Mouse (Mus musculus): ENCODE results near the gene Gm7358. TPM values are rescaled to one million over a fixed set of nuclear protein-coding genes. Genes with fewer than 3 reads are reported as not detected.
"Not testable (repeated sequence)": the region's sequence is repeated elsewhere in the genome, so short reads cannot be mapped to it uniquely, and the experiment has no call there.

The Gm7358 gene
- polyA plus RNA-seq (2015; fragmentation: Nextera tagmentation; extraction: Ambion mirVana): not detected in 2 replicates

DNA sequence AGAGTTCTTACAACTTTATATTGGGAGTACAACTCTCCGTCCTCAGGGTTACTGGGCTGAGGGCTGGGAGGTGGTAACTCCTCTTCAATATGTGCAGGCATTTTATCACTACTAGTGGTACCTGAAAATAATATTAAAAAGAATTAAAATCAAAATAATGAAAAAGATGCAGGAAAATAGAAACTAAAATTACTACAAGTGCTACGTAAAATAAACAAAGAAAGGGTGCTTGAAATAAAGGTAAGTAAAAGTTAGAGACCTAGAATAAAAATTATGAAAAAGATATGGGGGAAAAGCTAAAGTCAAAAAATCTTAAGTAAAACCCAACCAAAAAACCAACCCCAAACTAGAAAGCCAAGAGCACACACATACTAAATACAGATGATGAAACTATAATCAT is at the start of gene Gm7358:
TSS of gene Gm7358 (minus strand) at position 101 of the 400 bp plus-strand sequence.
- H3K4me1 ChIP-seq (replicated peaks; ENCODE audit: control insufficient read depth, insufficient read depth, low read length); H3K4me2 ChIP-seq (ENCODE audit: low read length); H3K9me3 ChIP-seq (ENCODE audit: control insufficient read depth, low read length); H3K36me3 ChIP-seq (ENCODE audit: control insufficient read depth, insufficient read depth); H3K27me3 ChIP-seq (replicated peaks; ENCODE audit: control insufficient read depth, insufficient read depth, low read length); H3K4me3 ChIP-seq (replicated peaks; ENCODE audit: low read length); H3K27ac ChIP-seq (ENCODE audit: low read length); ATAC-seq; H3K9ac ChIP-seq (replicated peaks; ENCODE audit: low read depth, low read length): not testable (repeated sequence)
- no CpG with 5 or more reads among the region's 2 CpGs for WGBS

- not testable (repeated sequence) for ATAC-seq; H3K27me3 ChIP-seq (replicated peaks; ENCODE audit: control insufficient read depth, insufficient read depth, low read length); H3K4me3 ChIP-seq (replicated peaks; ENCODE audit: low read length); H3K9ac ChIP-seq (replicated peaks; ENCODE audit: low read depth, low read length); H3K4me1 ChIP-seq (replicated peaks; ENCODE audit: control insufficient read depth, insufficient read depth, low read length); H3K4me2 ChIP-seq (ENCODE audit: low read length); H3K9me3 ChIP-seq (ENCODE audit: control insufficient read depth, low read length); H3K27ac ChIP-seq (ENCODE audit: low read length); H3K36me3 ChIP-seq (ENCODE audit: control insufficient read depth, insufficient read depth)
- WGBS: 18% methylated on average over 3 of the region's 3 CpGs
These were observed 43.7 kb upstream of the Gm7358 start for GRCm38 (mm10) chr17:14103018-14103417.

GRCm38 (mm10) chr17:14101446-14101980 is 42.2 kb upstream of the Gm7358 start:
- not testable (repeated sequence) for H3K4me3 ChIP-seq (replicated peaks; ENCODE audit: low read length); H3K27ac ChIP-seq (ENCODE audit: low read length); H3K4me1 ChIP-seq (replicated peaks; ENCODE audit: control insufficient read depth, insufficient read depth, low read length); H3K36me3 ChIP-seq (ENCODE audit: control insufficient read depth, insufficient read depth); H3K9ac ChIP-seq (replicated peaks; ENCODE audit: low read depth, low read length); H3K9me3 ChIP-seq (ENCODE audit: control insufficient read depth, low read length); H3K27me3 ChIP-seq (replicated peaks; ENCODE audit: control insufficient read depth, insufficient read depth, low read length); H3K4me2 ChIP-seq (ENCODE audit: low read length); ATAC-seq
- 9% methylated on average over 1 of the region's 1 CpGs for WGBS

- not testable (repeated sequence) for ATAC-seq
These were observed 40.6 kb upstream of the Gm7358 start for GRCm38 (mm10) chr17:14099886-14100285.

DNA sequence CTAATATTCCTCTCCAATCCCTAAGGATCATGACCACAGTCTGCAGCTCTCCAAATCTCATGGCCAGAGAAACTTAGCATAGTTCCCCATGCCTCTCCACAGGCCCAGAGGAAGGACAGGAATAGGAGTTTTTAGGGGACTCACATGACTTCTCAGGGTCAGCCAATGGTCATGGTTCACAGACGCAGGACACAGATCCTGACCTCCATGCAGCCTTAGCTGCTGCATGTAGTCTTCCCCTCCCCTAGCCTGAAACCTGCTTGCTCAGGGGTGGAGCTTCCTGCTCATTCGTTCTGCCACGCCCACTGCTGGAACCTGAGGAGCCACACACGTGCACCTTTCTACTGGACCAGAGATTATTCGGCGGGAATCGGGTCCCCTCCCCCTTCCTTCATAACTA is 34.8 kb upstream of the Gm7358 start:
- not testable (repeated sequence) for H3K4me1 ChIP-seq (replicated peaks; ENCODE audit: control insufficient read depth, insufficient read depth, low read length); H3K27ac ChIP-seq (ENCODE audit: low read length); H3K9ac ChIP-seq (replicated peaks; ENCODE audit: low read depth, low read length); H3K27me3 ChIP-seq (replicated peaks; ENCODE audit: control insufficient read depth, insufficient read depth, low read length); H3K9me3 ChIP-seq (ENCODE audit: control insufficient read depth, low read length); ATAC-seq; H3K4me2 ChIP-seq (ENCODE audit: low read length); H3K4me3 ChIP-seq (replicated peaks; ENCODE audit: low read length); H3K36me3 ChIP-seq (ENCODE audit: control insufficient read depth, insufficient read depth)
- WGBS: 37% methylated on average over 3 of the region's 7 CpGs

More at GRCm38 (mm10) chr17:14099886-14100285, 40.6 kb upstream of the Gm7358 start:
- H3K4me2 ChIP-seq (ENCODE audit: low read length); H3K9ac ChIP-seq (replicated peaks; ENCODE audit: low read depth, low read length); H3K4me1 ChIP-seq (replicated peaks; ENCODE audit: control insufficient read depth, insufficient read depth, low read length); H3K36me3 ChIP-seq (ENCODE audit: control insufficient read depth, insufficient read depth); H3K27me3 ChIP-seq (replicated peaks; ENCODE audit: control insufficient read depth, insufficient read depth, low read length); H3K9me3 ChIP-seq (ENCODE audit: control insufficient read depth, low read length); H3K27ac ChIP-seq (ENCODE audit: low read length); H3K4me3 ChIP-seq (replicated peaks; ENCODE audit: low read length): not testable (repeated sequence)
- WGBS: 49% methylated on average over 3 of the region's 3 CpGs

- H3K9ac ChIP-seq (replicated peaks; ENCODE audit: low read depth, low read length); H3K4me3 ChIP-seq (replicated peaks; ENCODE audit: low read length); H3K27ac ChIP-seq (ENCODE audit: low read length); H3K9me3 ChIP-seq (ENCODE audit: control insufficient read depth, low read length); H3K27me3 ChIP-seq (replicated peaks; ENCODE audit: control insufficient read depth, insufficient read depth, low read length); H3K36me3 ChIP-seq (ENCODE audit: control insufficient read depth, insufficient read depth); ATAC-seq; H3K4me1 ChIP-seq (replicated peaks; ENCODE audit: control insufficient read depth, insufficient read depth, low read length); H3K4me2 ChIP-seq (ENCODE audit: low read length): not testable (repeated sequence)
- 10% methylated on average over 1 of the region's 1 CpGs for WGBS
These were observed 27.3 kb upstream of the Gm7358 start for GRCm38 (mm10) chr17:14086629-14087028.

DNA sequence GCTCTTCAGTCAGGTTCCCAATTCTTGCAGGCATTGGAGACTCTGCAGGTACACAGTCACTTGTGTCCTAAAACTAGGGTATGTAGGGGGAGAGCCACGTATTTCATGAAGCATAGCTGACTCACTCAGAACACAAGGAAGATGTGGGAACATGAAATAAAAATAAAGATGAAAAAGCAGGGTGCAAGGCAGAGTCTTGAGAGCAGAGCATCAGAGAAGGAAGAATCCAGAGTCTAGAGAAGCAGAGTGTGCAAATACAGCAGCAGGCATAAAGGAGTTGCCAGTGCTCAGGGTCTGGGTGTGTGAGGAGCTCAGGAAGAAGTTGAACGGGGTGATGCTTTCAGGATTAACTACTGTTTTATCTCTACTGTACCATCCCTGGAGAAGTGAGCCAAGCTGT is 17.5 kb downstream of the Gm7358 start:
- not testable (repeated sequence) for ATAC-seq; H3K4me3 ChIP-seq (replicated peaks; ENCODE audit: low read length); H3K27ac ChIP-seq (ENCODE audit: low read length); H3K9me3 ChIP-seq (ENCODE audit: control insufficient read depth, low read length); H3K4me1 ChIP-seq (replicated peaks; ENCODE audit: control insufficient read depth, insufficient read depth, low read length); H3K9ac ChIP-seq (replicated peaks; ENCODE audit: low read depth, low read length); H3K36me3 ChIP-seq (ENCODE audit: control insufficient read depth, insufficient read depth); H3K4me2 ChIP-seq (ENCODE audit: low read length); H3K27me3 ChIP-seq (replicated peaks; ENCODE audit: control insufficient read depth, insufficient read depth, low read length)
- 71% methylated on average over 1 of the region's 2 CpGs for WGBS

DNA sequence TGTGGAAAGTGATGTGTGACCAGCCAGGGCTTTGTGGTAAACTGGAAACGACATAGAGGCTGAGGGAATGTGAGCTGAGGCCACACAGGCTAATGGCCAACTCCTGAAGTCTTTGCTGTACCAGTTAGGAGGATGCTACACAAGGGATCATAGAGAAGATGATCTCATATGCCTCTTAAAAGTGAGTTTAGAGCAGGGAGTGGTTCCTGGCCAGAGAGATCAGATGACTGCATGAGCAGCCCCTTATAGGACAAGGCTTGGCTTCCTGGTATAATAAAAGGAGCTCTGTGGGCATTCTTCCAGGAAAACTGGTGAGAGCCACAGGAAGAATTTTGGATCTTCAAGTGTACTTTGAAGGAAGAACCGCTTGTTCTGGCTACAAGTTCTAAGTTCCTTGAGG is 22.3 kb downstream of the Gm7358 start:
- not testable (repeated sequence) for H3K4me2 ChIP-seq (ENCODE audit: low read length); H3K27ac ChIP-seq (ENCODE audit: low read length); H3K9me3 ChIP-seq (ENCODE audit: control insufficient read depth, low read length); H3K4me1 ChIP-seq (replicated peaks; ENCODE audit: control insufficient read depth, insufficient read depth, low read length); H3K27me3 ChIP-seq (replicated peaks; ENCODE audit: control insufficient read depth, insufficient read depth, low read length); ATAC-seq; H3K36me3 ChIP-seq (ENCODE audit: control insufficient read depth, insufficient read depth); H3K9ac ChIP-seq (replicated peaks; ENCODE audit: low read depth, low read length); H3K4me3 ChIP-seq (replicated peaks; ENCODE audit: low read length)
- 68% methylated on average over 1 of the region's 2 CpGs for WGBS

GRCm38 (mm10) chr17:14036113-14036512 is 23.2 kb downstream of the Gm7358 start:
- not testable (repeated sequence) for H3K4me3 ChIP-seq (replicated peaks; ENCODE audit: low read length); H3K4me2 ChIP-seq (ENCODE audit: low read length); H3K9ac ChIP-seq (replicated peaks; ENCODE audit: low read depth, low read length); H3K27ac ChIP-seq (ENCODE audit: low read length); H3K9me3 ChIP-seq (ENCODE audit: control insufficient read depth, low read length); H3K36me3 ChIP-seq (ENCODE audit: control insufficient read depth, insufficient read depth); H3K4me1 ChIP-seq (replicated peaks; ENCODE audit: control insufficient read depth, insufficient read depth, low read length); H3K27me3 ChIP-seq (replicated peaks; ENCODE audit: control insufficient read depth, insufficient read depth, low read length); ATAC-seq
- WGBS: 85% methylated on average over 4 of the region's 4 CpGs
